Mouse (Mus musculus): ENCODE data around the gene Ube2a.

GRCm38 (mm10) chrX:36884719-36885118 is 11.0 kb downstream of the Ube2a start:
- no peak for TF ChIP-seq EP300 (optimal IDR thresholded peaks at IDR 0.05)
- peak; percentile 58 for TF ChIP-seq CTCF (IDR thresholded peaks at IDR 0.05; ENCODE audit: low read depth)

All from stomach, postnatal 0 days (tissue).